Mouse (Mus musculus) forebrain, embryonic 11.5 days (tissue): ENCODE data around the gene Specc1l. TPM values are rescaled to one million over a fixed set of nuclear protein-coding genes. Genes with fewer than 3 reads are reported as not detected.

Source experiments
- ATAC-seq: fragments of 200-750 bp; cut with Nextera tagmentation; replicated peaks from 2 replicates; pipeline ENCODE4 v1.8.0; 2017; ENCODE audit warnings: moderate TSS enrichment; ENCODE audit not compliant: low FRiP score
- DNase-seq: peaks from one replicate; pipeline ENCODE4 v3.0.0-alpha.2; 2017; ENCODE audit warnings: low spot score
- H3K27ac ChIP-seq: fragments of 300-500 bp; sonication (generic); 2 replicates; pipeline ENCODE4 v1.5.1; 2014; ENCODE audit warnings: low read depth, low read length
- H3K27me3 ChIP-seq: fragments of 300-500 bp; sonication (generic); 2 replicates; pipeline ENCODE4 v1.6.1; 2014; ENCODE audit warnings: mild to moderate bottlenecking, low read length, mixed read lengths; ENCODE audit not compliant: control insufficient read depth, insufficient read depth
- H3K36me3 ChIP-seq: fragments of 300-500 bp; sonication (generic); 2 replicates; pipeline ENCODE4 v1.6.1; 2014; ENCODE audit warnings: mild to moderate bottlenecking, low read length, moderate library complexity, mixed read lengths; ENCODE audit not compliant: control insufficient read depth, insufficient read depth
- H3K4me1 ChIP-seq: fragments of 300-500 bp; sonication (generic); replicated peaks from 2 replicates; pipeline ENCODE4 v1.6.1; 2014; ENCODE audit warnings: low read length, mixed read lengths; ENCODE audit not compliant: control insufficient read depth, insufficient read depth
- H3K4me2 ChIP-seq: fragments of 300-500 bp; sonication (generic); 2 replicates; pipeline ENCODE4 v1.6.1; 2014; ENCODE audit warnings: low read depth, mild to moderate bottlenecking, low read length, moderate library complexity, mixed read lengths; ENCODE audit not compliant: severe bottlenecking
- H3K4me3 ChIP-seq: fragments of 300-500 bp; sonication (generic); 2 replicates; pipeline ENCODE4 v1.5.1; 2014; ENCODE audit warnings: low read depth, low read length
- H3K9ac ChIP-seq: fragments of 300-500 bp; sonication (generic); 2 replicates; pipeline ENCODE4 v1.6.1; 2014; ENCODE audit warnings: low read length
- H3K9me3 ChIP-seq: fragments of 300-500 bp; sonication (generic); 2 replicates; pipeline ENCODE4 v1.6.1; 2016; ENCODE audit warnings: low read length, mixed read lengths; ENCODE audit not compliant: control insufficient read depth
- WGBS: fragments of 180-500 bp; shearing (Covaris S2); extraction: QIAGEN DNeasy Blood & Tissue Kit; methylation state at CpG from one replicate; pipeline ENCODE4 v1.1.7; 2014; 5-methylcytosine and 5-hydroxymethylcytosine counted together
- polyA plus RNA-seq: library from polyadenylated mRNA; unstranded; fragments of >200 nt; fragmentation: Nextera tagmentation; extraction: Ambion mirVana; gene quantifications from 2 replicates; pipeline ENCODE4 v1.2.1, GENCODE M21; 2014

Gene Specc1l
- polyA plus RNA-seq, 1 experiment from 2014 or later: 29.0 TPM

- Histone ChIP-seq H3K27ac (no peak overlapping the region), H3K36me3 (no peaks in the 10 kb centered on the region), H3K4me3 (peak overlapping the region; percentile 73), H3K9ac (peak overlapping the region; percentile 85; the same call in 1 of the 2 replicates), H3K27me3 (no peaks in the 10 kb centered on the region), H3K4me1 (no peaks in the 10 kb centered on the region; the same call in 1 of the 2 replicates), H3K4me2 (peak overlapping the region; percentile 47), H3K9me3 (no peaks in the 10 kb centered on the region)
- 61% methylated on average over 7 of the region's 7 CpGs for WGBS
- ATAC-seq: no peak
- DNase-seq: no peak
These were observed 1.1 kb downstream of the Specc1l start for GRCm38 (mm10) chr10:75212981-75213380.

- WGBS: 98% methylated on average over 3 of the region's 3 CpGs
- ATAC-seq: no peak
- H3K4me3 ChIP-seq: no peak overlapping the region
- no peaks in the 10 kb centered on the region for H3K36me3 ChIP-seq
- DNase-seq: no peak
- H3K27me3 ChIP-seq: no peaks in the 10 kb centered on the region
- no peaks in the 10 kb centered on the region for H3K4me1 ChIP-seq
- no peak overlapping the region for H3K4me2 ChIP-seq
- no peak overlapping the region for H3K9ac ChIP-seq
- H3K27ac ChIP-seq: no peak overlapping the region
- H3K9me3 ChIP-seq: no peaks in the 10 kb centered on the region
These were observed 8.8 kb downstream of the Specc1l start for GRCm38 (mm10) chr10:75220722-75221121.

- Histone ChIP-seq H3K4me2 (no peak overlapping the region), H3K4me3 (no peak overlapping the region), H3K27me3 (no peaks in the 10 kb centered on the region), H3K9me3 (no peaks in the 10 kb centered on the region), H3K27ac (no peak overlapping the region), H3K36me3 (no peaks in the 10 kb centered on the region), H3K9ac (no peak overlapping the region), H3K4me1 (no peaks in the 10 kb centered on the region)
- no peak for ATAC-seq
- WGBS: 80% methylated on average over 4 of the region's 4 CpGs
- no peak for DNase-seq
These were observed 10.2 kb downstream of the Specc1l start for GRCm38 (mm10) chr10:75221936-75222610.

GRCm38 (mm10) chr10:75222611-75222998 is 10.7 kb downstream of the Specc1l start:
- H3K36me3 ChIP-seq: no peaks in the 10 kb centered on the region
- no peak for ATAC-seq
- H3K4me3 ChIP-seq: no peak overlapping the region
- no peak for DNase-seq
- 87% methylated on average over 5 of the region's 5 CpGs for WGBS
- H3K9me3 ChIP-seq: no peaks in the 10 kb centered on the region
- H3K9ac ChIP-seq: no peak overlapping the region
- no peaks in the 10 kb centered on the region for H3K27me3 ChIP-seq
- no peaks in the 10 kb centered on the region for H3K4me1 ChIP-seq
- no peak overlapping the region for H3K27ac ChIP-seq
- no peak overlapping the region for H3K4me2 ChIP-seq

- Histone ChIP-seq H3K9ac (no peak overlapping the region), H3K27ac (no peak overlapping the region), H3K4me2 (no peak overlapping the region), H3K4me1 (no peaks in the 10 kb centered on the region), H3K27me3 (no peaks in the 10 kb centered on the region), H3K4me3 (no peak overlapping the region), H3K9me3 (no peaks in the 10 kb centered on the region), H3K36me3 (no peaks in the 10 kb centered on the region)
- ATAC-seq (no peak), DNase-seq (no peak)
- 76% methylated on average over 3 of the region's 3 CpGs for WGBS
These were observed 12.3 kb downstream of the Specc1l start for GRCm38 (mm10) chr10:75224154-75224553.

GRCm38 (mm10) chr10:75224630-75225029 is 12.8 kb downstream of the Specc1l start:
- no peak for ATAC-seq
- 80% methylated on average over 1 of the region's 2 CpGs for WGBS
- no peak for DNase-seq
- H3K4me2 ChIP-seq: no peak overlapping the region
- H3K36me3 ChIP-seq: no peaks in the 10 kb centered on the region
- no peak overlapping the region for H3K4me3 ChIP-seq
- no peaks in the 10 kb centered on the region for H3K4me1 ChIP-seq
- H3K27me3 ChIP-seq: no peaks in the 10 kb centered on the region
- no peaks in the 10 kb centered on the region for H3K9me3 ChIP-seq
- H3K27ac ChIP-seq: no peak overlapping the region
- no peak overlapping the region for H3K9ac ChIP-seq

- Histone ChIP-seq H3K27me3 (no peaks in the 10 kb centered on the region), H3K4me2 (no peak overlapping the region), H3K36me3 (peaks cover 4% of the 10 kb centered on the region; the same call in 1 of the 2 replicates), H3K27ac (no peak overlapping the region), H3K4me1 (no peaks in the 10 kb centered on the region), H3K9me3 (no peaks in the 10 kb centered on the region), H3K4me3 (no peak overlapping the region), H3K9ac (no peak overlapping the region)
- 92% methylated on average over 3 of the region's 3 CpGs for WGBS
- DNase-seq: no peak
- no peak for ATAC-seq
These were observed 15.5 kb downstream of the Specc1l start for GRCm38 (mm10) chr10:75227381-75227780.

GRCm38 (mm10) chr10:75230572-75230971 is 18.7 kb downstream of the Specc1l start:
- Histone ChIP-seq H3K9me3 (no peaks in the 10 kb centered on the region), H3K36me3 (peaks cover 4% of the 10 kb centered on the region; the same call in 1 of the 2 replicates), H3K27me3 (no peaks in the 10 kb centered on the region), H3K4me2 (no peak overlapping the region), H3K9ac (no peak overlapping the region), H3K27ac (no peak overlapping the region), H3K4me3 (no peak overlapping the region), H3K4me1 (no peaks in the 10 kb centered on the region)
- DNase-seq (no peak), ATAC-seq (no peak)
- 92% methylated on average over 4 of the region's 4 CpGs for WGBS

- ATAC-seq (no peak), DNase-seq (no peak)
- H3K4me1 ChIP-seq: no peaks in the 10 kb centered on the region
- H3K9ac ChIP-seq: no peak overlapping the region
- H3K4me3 ChIP-seq: no peak overlapping the region
- H3K27me3 ChIP-seq: no peaks in the 10 kb centered on the region
- peaks cover 4% of the 10 kb centered on the region; the same call in 1 of the 2 replicates for H3K36me3 ChIP-seq
- no peak overlapping the region for H3K4me2 ChIP-seq
- H3K27ac ChIP-seq: no peak overlapping the region
- 71% methylated on average over 1 of the region's 1 CpGs for WGBS
- no peaks in the 10 kb centered on the region for H3K9me3 ChIP-seq
These were observed 20.0 kb downstream of the Specc1l start for GRCm38 (mm10) chr10:75231876-75232275.
